Mouse (Mus musculus) small intestine, adult 2 months (tissue): ENCODE measurements around the gene Ptpn13.

Source experiments
- CTCF ChIP-seq: fragments of 200-500 bp; IDR thresholded peaks from 2 replicates; pipeline ENCODE4 v1.5.1; 2012; ENCODE audit warnings: low read depth, mild to moderate bottlenecking, control low read depth, inconsistent platforms, low read length, moderate library complexity, mixed read lengths; ENCODE audit not compliant: insufficient replicate concordance, insufficient read length; ENCODE audit errors: extremely low read depth
- POLR2A ChIP-seq: fragments of 200-500 bp; IDR thresholded peaks from 2 replicates; pipeline ENCODE4 v1.6.1; 2012; ENCODE audit warnings: low read depth, mild to moderate bottlenecking, control low read depth, inconsistent platforms, low read length, moderate library complexity

GRCm38 (mm10) chr5:103560546-103560945, 135.6 kb downstream of the Ptpn13 start:
- no peak for TF ChIP-seq CTCF
- no peak for TF ChIP-seq POLR2A
